Mouse (Mus musculus) A20 (cell line): ENCODE measurements around the gene Tgif2lx2.
"Not testable (repeated sequence)": the region's sequence is repeated elsewhere in the genome, so short reads cannot be mapped to it uniquely, and the experiment has no call there.

Experiments
- DNase-seq: peaks from one replicate; pipeline ENCODE4 v3.0.0-alpha.2; 2011; ENCODE audit warnings: low read depth, low spot score

Gene Tgif2lx2

GRCm38 (mm10) chrX:118426927-118427326 lies at the start of gene Tgif2lx2:
Tgif2lx2 (plus strand) TSS chrX:118427227.
- not testable (repeated sequence) for DNase-seq
